In the genomic region with DNA sequence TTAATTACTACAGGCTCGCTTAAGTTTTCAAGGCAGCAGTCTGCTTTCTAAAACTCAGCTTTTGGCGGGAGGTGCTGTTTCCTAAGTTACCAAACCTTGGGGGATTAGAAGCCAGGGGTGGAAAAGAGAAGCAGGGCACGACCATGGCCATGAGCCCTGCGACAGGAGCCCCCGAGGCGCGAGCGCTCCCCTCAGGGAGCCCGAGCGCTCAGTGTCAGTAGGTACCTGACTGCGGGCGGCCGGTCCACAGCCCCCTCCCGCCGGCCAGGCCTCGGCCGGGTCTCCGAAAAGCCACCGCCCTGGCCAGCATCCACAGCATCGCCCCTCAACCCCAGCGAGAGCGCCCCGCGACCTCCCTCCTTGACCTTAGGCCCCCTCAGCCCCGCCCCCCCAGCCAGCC, we compare ENCODE assay signal across 8 mouse cellular contexts. TPM values are rescaled to one million over a fixed set of nuclear protein-coding genes. Genes with fewer than 3 reads are reported as not detected.
DNase-seq lines count a peak whose midpoint lies in the region; ATAC-seq lines count a peak whose summit lies in the region.

No protein-coding gene starts in this region.

- H3K9me3 ChIP-seq in heart, embryonic 13.5 days: no peaks in the 10 kb centered on the region
- H3K9me3 ChIP-seq in hindbrain, embryonic 12.5 days (replicated peaks): no peaks in the 10 kb centered on the region
- no peaks in the 10 kb centered on the region for H3K9me3 ChIP-seq in midbrain, embryonic 11.5 days (ENCODE audit: control insufficient read depth, low read length)

- peak overlapping the region; percentile 88 for H3K9ac ChIP-seq in heart, embryonic 13.5 days
- H3K9ac ChIP-seq in hindbrain, embryonic 12.5 days: peak overlapping the region; percentile 91
- peak overlapping the region; percentile 55 for H3K9ac ChIP-seq in midbrain, embryonic 11.5 days (ENCODE audit: low read length)

- H3K27ac ChIP-seq in heart, embryonic 13.5 days (replicated peaks): peak overlapping the region; percentile 87
- peak overlapping the region; percentile 93 for H3K27ac ChIP-seq in hindbrain, embryonic 12.5 days
- H3K27ac ChIP-seq in midbrain, embryonic 11.5 days (ENCODE audit: low read depth, low read length): no peak overlapping the region; the same call in 1 of the 2 replicates

- H3K4me2 ChIP-seq in heart, embryonic 13.5 days: peak overlapping the region; percentile 74
- H3K4me2 ChIP-seq in hindbrain, embryonic 12.5 days (replicated peaks): peak overlapping the region; percentile 58
- H3K4me2 ChIP-seq in midbrain, embryonic 11.5 days: peak overlapping the region; percentile 53

- intact Hi-C loops in heart, postnatal 25 days (cut with DNase I): loop anchor here (2.0 to 10.0 kb wide), 3 partner anchors 110 to 1690 kb away; a partner anchor contains a TSS

- WGBS in heart, embryonic 13.5 days: 0% methylated on average over 25 of the region's 25 CpGs
- 0% methylated on average over 24 of the region's 25 CpGs for WGBS in hindbrain, embryonic 12.5 days
- WGBS in midbrain, embryonic 11.5 days: under 1% methylated on average over 24 of the region's 25 CpGs

- H3K4me1 ChIP-seq in heart, embryonic 13.5 days: peaks cover 20% of the 10 kb centered on the region
- 0 out of 2 replicates have a peak, but pooled peaks cover 3% of the 10 kb centered on the region for H3K4me1 ChIP-seq in hindbrain, embryonic 12.5 days
- 0 out of 2 replicates have a peak, but pooled peaks cover 4% of the 10 kb centered on the region for H3K4me1 ChIP-seq in midbrain, embryonic 11.5 days (ENCODE audit: control insufficient read depth, insufficient read depth, low read length)

- H3K27me3 ChIP-seq in heart, embryonic 13.5 days (replicated peaks): no peaks in the 10 kb centered on the region
- no peaks in the 10 kb centered on the region for H3K27me3 ChIP-seq in hindbrain, embryonic 12.5 days
- H3K27me3 ChIP-seq in midbrain, embryonic 11.5 days (ENCODE audit: control insufficient read depth, insufficient read depth, low read length): no peaks in the 10 kb centered on the region

- ATAC-seq in heart, embryonic 13.5 days (ENCODE audit: extremely low read depth, insufficient number of reproducible peaks, low FRiP score, low TSS enrichment): peak; percentile 71
- ATAC-seq in hindbrain, embryonic 12.5 days (ENCODE audit: low FRiP score): peak; percentile 88
- ATAC-seq in midbrain, embryonic 11.5 days (ENCODE audit: low FRiP score): peak; percentile 89

- peak overlapping the region; percentile 89 for H3K4me3 ChIP-seq in heart, embryonic 13.5 days
- peak overlapping the region; percentile 85 for H3K4me3 ChIP-seq in hindbrain, embryonic 12.5 days
- peak overlapping the region; percentile 79 for H3K4me3 ChIP-seq in midbrain, embryonic 11.5 days (ENCODE audit: low read depth, low read length)

- DNase-seq in heart, postnatal 25 days (ENCODE audit: low spot score): no peak
- DNase-seq in 3134 (ENCODE audit: extremely low read depth, insufficient read length, low spot score): peak; percentile 79
- DNase-seq in c-Kit-negative CD71-positive TER-119-positive erythroid progenitor cells, embryonic 14.5 days (ENCODE audit: low read depth, low spot score): peak; percentile 26
- DNase-seq in midbrain, embryonic 11.5 days (ENCODE audit: low spot score, missing footprints): no peak
- DNase-seq in embryo, embryonic 11 days: no peak
- no peak for DNase-seq in thymus, postnatal 25 days

- no peaks in the 10 kb centered on the region for H3K36me3 ChIP-seq in heart, embryonic 13.5 days
- no peaks in the 10 kb centered on the region for H3K36me3 ChIP-seq in hindbrain, embryonic 12.5 days
- H3K36me3 ChIP-seq in midbrain, embryonic 11.5 days (ENCODE audit: control insufficient read depth, insufficient read depth, low read length): no peaks in the 10 kb centered on the region

RNA-seq across cellular contexts. Expression of a gene that starts 0.6 kb away (rescaled TPM):
- polyA plus RNA-seq in heart, embryonic 13.5 days (2015; fragmentation: Nextera tagmentation; extraction: Ambion mirVana): 26.9 and 30.2 TPM in 2 replicates
- total RNA-seq in heart, postnatal 25 days (2021): 1 to 10 TPM; 7.8 to 8.0 TPM
- polyA plus RNA-seq in hindbrain, embryonic 12.5 days (2016; fragmentation: Nextera tagmentation; extraction: Ambion mirVana): 49.5 and 54.7 TPM in 2 replicates
- polyA plus RNA-seq in midbrain, embryonic 11.5 days (2014; fragmentation: Nextera tagmentation; extraction: Ambion mirVana): 59.5 and 60.0 TPM in 2 replicates

RNA-seq across cellular contexts. Expression of a gene that starts 0.9 kb away (rescaled TPM):
- polyA plus RNA-seq in heart, embryonic 13.5 days (2015; fragmentation: Nextera tagmentation; extraction: Ambion mirVana): 5.1 TPM in 2 replicates
- total RNA-seq in heart, postnatal 25 days (2021): under 1 TPM; 0.61 to 0.96 TPM
- polyA plus RNA-seq in hindbrain, embryonic 12.5 days (2016; fragmentation: Nextera tagmentation; extraction: Ambion mirVana): 4.6 and 6.2 TPM in 2 replicates
- 3.0 and 3.3 TPM in 2 replicates for polyA plus RNA-seq in midbrain, embryonic 11.5 days (2014; fragmentation: Nextera tagmentation; extraction: Ambion mirVana)

Comparison
In these comparisons a context has a peak if more than half of its experiments do, and no peak if none do; other contexts are left out.
1. DNase-seq: peak in 3134 (single experiment) and c-Kit-negative CD71-positive TER-119-positive erythroid progenitor cells, embryonic 14.5 days (single experiment); none in heart, postnatal 25 days (single experiment), midbrain, embryonic 11.5 days (single experiment), embryo, embryonic 11 days (single experiment) and thymus, postnatal 25 days (single experiment).
2. Peak in every context shown above with its lines, with median percentiles within 50 percentile points of each other: ATAC-seq, H3K4me2 ChIP-seq, H3K4me3 ChIP-seq and H3K9ac ChIP-seq.